Mouse (Mus musculus): Measurements from ENCODE around the gene Gm36210.

- TF ChIP-seq CTCF (IDR thresholded peaks at IDR 0.05; ENCODE audit: control insufficient read depth, insufficient read depth, insufficient read length) (no peak), USF1 (IDR thresholded peaks at IDR 0.05; ENCODE audit: low read depth) (no peak), CEBPB (IDR thresholded peaks at IDR 0.05; ENCODE audit: low read depth) (no peak), MYOG (IDR thresholded peaks at IDR 0.05; ENCODE audit: control insufficient read depth, extremely low read depth, insufficient read length) (no peak), MAX (IDR thresholded peaks at IDR 0.05) (no peak), FOSL1 (IDR thresholded peaks at IDR 0.05; ENCODE audit: insufficient read depth, low read length, poor library complexity, severe bottlenecking) (no peak)
Measured at GRCm38 (mm10) chr7:4865090-4865489, 41.2 kb downstream of the Gm36210 start.

Measured in C2C12 (cell line).